Mouse (Mus musculus) brown adipose tissue, adult 24 weeks (tissue): Measurements from ENCODE around the gene Serp1. TPM values are rescaled to one million over a fixed set of nuclear protein-coding genes. Genes with fewer than 3 reads are reported as not detected.

ENCODE experiments used
- H3K27ac ChIP-seq: fragments of 200-500 bp; replicated peaks from 2 replicates; pipeline ENCODE4 v1.5.1; 2012; ENCODE audit warnings: low read depth, mild to moderate bottlenecking, low read length
- H3K4me1 ChIP-seq: fragments of 200-500 bp; 2 replicates; pipeline ENCODE4 v1.6.1; 2012; ENCODE audit warnings: low read length, mixed read lengths; ENCODE audit not compliant: control insufficient read depth, insufficient read depth, insufficient read length
- H3K4me3 ChIP-seq: fragments of 200-500 bp; 2 replicates; pipeline ENCODE4 v1.5.1; 2012; ENCODE audit warnings: low read depth, mild to moderate bottlenecking, low read length, moderate library complexity; ENCODE audit not compliant: insufficient read depth
- polyA plus RNA-seq: library from polyadenylated mRNA; stranded (reverse); fragments of >200 nt; gene quantifications from 2 replicates; pipeline ENCODE4 v1.2.4, GENCODE M21; 2012; ENCODE audit not compliant: missing spikeins, insufficient read depth, insufficient read length

Serp1 gene
- polyA plus RNA-seq, 1 experiment = 75.3 TPM

DNA sequence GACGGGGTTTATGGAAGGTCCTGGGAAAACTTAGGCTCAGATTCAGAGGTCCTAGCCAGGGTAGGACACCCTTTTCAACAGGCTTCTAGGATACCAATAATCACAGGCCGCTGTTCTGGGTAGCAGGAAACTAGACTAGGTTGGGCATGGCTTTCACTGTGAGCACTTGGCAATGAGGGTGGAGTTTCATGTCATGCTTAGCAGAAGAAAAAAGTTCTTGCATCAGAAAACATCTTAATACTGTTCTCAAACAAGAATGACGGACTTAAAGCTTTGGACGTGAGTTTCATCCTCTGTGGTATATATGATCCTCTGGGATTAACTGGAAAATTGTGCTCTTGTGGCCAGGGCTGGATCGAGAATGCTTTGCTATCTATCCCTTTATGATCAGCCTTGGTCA is 7.9 kb downstream of the Serp1 start:
- Histone ChIP-seq H3K4me3 (no peak overlapping the region), H3K27ac (no peak overlapping the region), H3K4me1 (no peaks in the 10 kb centered on the region)

DNA sequence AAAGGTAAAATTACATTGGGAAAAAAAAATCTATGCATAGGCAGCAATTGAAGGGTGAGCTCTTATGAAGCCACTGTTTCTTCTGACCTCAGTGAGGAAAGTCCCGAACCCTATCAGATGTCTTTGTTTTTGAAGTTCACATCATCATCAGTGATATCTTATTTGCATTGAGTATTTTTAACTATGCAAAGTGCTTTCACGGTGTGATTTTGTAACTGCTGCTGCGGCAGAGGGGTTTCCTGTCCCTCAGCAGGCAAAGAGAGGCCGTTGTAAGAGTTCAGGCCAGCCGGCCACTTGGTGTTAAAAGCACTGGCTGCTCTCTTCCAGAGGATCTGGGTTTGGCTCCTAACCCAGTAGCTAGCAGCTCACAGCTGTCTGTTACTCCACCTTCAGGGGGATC is 8.4 kb downstream of the Serp1 start:
- Histone ChIP-seq H3K4me3 (no peak overlapping the region), H3K27ac (no peak overlapping the region), H3K4me1 (no peaks in the 10 kb centered on the region)

GRCm38 (mm10) chr3:58516602-58516976 is 9.1 kb downstream of the Serp1 start:
- Histone ChIP-seq H3K27ac (no peak overlapping the region), H3K4me1 (no peaks in the 10 kb centered on the region), H3K4me3 (no peak overlapping the region)

DNA sequence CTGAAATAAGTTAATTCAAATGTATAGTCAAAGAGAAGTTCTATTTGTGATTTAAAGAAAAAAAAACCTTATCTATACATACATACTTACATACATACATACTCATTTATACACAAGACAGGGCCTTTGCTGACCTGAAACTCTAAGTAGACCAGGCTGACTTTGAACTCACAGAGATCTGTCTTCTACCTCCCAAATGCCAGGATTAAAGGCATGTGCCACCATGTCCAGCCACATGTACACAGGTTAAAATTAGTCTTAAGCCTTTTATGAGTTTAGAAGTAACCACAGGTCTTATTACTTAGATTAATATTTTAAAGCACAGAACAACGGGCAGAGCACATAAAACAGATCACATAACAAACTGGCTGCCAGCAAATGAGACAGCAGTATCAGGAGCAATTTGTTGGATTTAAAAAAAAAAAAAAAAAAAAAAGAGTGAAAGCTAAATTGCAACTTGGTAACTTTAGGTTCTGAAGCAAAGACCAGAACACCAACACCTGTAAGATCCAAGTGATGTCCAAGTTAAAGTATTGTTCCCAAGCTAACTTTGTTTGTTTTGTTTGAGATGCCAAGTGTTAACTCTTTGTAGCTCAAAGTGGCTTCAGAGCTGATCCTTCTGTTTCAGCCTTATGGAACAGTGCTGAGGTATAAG is 9.6 kb downstream of the Serp1 start:
- Histone ChIP-seq H3K4me1 (no peaks in the 10 kb centered on the region), H3K27ac (no peak overlapping the region), H3K4me3 (no peak overlapping the region)

DNA sequence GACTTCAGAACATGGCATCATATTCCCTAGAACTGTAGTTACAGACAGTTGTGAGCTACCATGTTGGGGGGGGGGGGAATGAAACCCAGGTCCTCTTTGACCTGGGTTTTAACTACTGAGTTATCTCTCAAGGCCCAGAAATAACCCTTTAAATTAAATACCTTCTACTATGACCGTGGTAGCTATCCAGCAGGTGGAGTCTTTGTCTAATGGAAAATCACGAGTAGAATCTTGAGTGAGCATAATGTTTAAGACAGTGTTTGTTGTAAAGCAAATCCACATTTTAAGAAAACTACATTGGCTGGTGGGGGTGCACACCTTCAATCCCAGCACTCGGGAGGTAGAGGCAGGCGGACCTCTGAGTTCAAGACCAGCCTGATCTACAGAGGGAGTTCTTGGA is 12.2 kb downstream of the Serp1 start:
- no peaks in the 10 kb centered on the region for H3K4me1 ChIP-seq
- no peak overlapping the region for H3K4me3 ChIP-seq
- no peak overlapping the region for H3K27ac ChIP-seq

DNA sequence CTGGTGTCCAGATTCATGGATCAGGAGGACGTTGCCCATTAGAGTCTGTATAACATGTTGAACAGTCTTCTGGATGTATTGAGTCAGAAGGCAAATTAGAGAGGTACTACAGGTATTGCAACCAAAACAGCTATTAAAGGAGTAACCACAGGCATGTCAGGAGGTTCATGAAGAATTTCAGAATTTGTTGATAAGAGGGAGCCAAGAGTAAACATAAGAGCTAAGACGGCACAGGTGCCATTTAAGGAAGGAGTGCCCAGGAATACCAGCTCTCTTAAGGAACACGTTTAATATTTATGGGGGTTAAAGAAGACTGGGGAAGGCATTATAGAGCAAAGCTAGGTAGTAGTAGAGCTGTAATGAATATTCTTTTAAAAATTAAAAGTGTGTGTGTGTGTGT is 13.0 kb downstream of the Serp1 start:
- no peak overlapping the region for H3K4me3 ChIP-seq
- no peaks in the 10 kb centered on the region for H3K4me1 ChIP-seq
- no peak overlapping the region for H3K27ac ChIP-seq

DNA sequence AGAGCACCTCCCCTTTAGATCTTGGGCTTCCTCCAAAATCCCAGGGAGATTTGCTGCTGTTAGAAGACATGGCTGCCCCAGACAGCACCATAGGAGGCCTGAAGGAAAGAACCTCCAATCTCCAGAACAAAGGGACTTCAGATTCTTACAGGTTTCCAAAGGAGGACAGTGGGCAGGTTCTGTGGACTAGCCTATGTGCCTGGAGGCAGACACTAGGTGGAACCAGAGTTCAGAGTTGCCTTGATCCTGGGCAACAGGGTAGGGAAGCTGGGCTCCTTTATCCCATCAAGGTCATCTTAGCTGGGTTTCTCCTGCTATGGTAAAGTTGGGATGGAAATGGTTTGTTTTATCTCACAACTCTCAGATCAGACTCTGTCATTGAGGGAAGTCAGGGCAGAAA is 14.1 kb downstream of the Serp1 start:
- no peak overlapping the region for H3K27ac ChIP-seq
- no peak overlapping the region for H3K4me3 ChIP-seq

GRCm38 (mm10) chr3:58508020-58508750 is 17.5 kb downstream of the Serp1 start:
- H3K4me3 ChIP-seq = no peak overlapping the region
- H3K27ac ChIP-seq = peak overlapping the region; percentile 10; the same call in 1 of the 2 replicates
- no peaks in the 10 kb centered on the region for H3K4me1 ChIP-seq

More for the DNA sequence above, 14.1 kb downstream of the Serp1 start:
- no peaks in the 10 kb centered on the region for H3K4me1 ChIP-seq

GRCm38 (mm10) chr3:58504676-58505075 is 21.0 kb downstream of the Serp1 start:
- H3K4me1 ChIP-seq = no peaks in the 10 kb centered on the region
- H3K27ac ChIP-seq = no peak overlapping the region
- no peak overlapping the region for H3K4me3 ChIP-seq

DNA sequence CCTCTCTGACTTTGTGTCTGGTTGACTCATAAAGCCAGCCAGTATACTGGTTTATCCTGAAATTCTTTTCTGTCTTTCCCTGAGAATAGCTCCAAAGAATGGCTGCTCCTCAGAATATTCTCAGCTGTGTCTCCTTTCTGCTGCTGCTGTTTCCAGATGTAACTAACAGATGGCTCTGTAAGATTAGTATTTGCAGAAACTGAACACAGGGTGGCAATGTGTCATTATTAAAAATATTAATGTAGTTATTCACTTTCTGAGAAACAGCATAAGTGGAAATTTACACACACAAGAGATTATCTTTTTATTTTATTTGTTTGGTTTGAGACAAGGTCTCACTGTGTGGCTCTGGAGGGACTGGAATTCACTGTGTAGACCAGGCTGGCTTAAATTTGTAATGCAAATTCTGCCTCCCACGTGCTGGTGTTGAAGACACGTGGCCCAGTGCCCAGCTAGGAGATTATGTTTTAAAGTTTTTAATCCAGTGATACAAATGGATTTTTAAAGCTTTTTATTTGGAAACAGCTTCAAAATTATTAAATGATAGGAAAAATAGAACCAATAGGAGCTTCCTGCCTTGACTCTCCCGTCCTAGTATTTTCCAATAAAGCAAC is 21.9 kb downstream of the Serp1 start:
- Histone ChIP-seq H3K27ac (no peak overlapping the region), H3K4me3 (no peak overlapping the region), H3K4me1 (no peaks in the 10 kb centered on the region)

DNA sequence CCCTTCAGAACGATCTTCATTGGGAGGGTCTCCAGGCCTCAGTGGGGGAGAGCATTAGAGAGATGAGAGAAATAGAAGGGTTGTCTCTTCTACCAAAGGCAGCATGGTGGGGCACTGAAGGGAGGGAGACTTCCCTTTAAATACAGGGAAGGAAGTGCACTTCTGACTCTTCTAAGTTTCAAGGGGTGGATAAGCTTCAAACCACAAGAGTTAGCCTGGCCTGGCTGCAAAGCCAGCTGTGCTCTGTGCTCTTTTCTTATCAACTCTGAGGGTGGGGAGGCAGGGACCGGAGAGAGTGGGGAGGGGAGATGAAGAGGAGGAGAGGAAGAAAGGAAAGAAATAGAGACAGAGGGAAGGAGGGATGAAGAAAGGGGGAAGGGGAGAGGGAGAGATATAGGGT is 23.7 kb downstream of the Serp1 start:
- H3K4me1 ChIP-seq = no peaks in the 10 kb centered on the region
- no peak overlapping the region for H3K4me3 ChIP-seq
- H3K27ac ChIP-seq = no peak overlapping the region

DNA sequence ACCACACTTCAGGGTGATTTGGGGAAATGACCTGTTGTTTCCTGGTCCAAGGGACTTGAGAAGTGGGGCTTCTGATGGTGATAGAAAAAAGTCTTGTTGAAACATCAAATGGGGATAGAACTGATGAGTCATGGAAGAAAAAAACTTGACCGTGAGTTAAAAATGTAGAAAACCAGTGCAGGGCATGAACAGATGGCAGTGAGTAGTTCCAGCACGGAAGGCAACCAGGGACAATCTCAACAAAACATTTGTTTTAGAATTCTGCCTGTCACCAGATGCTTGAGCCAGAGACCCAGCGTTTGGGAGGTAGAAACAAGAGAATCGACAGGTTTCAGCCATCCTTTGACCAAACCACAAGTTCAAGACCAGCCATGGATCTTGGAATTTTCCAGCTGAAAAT is 32.1 kb downstream of the Serp1 start:
- no peak overlapping the region for H3K4me3 ChIP-seq
- H3K27ac ChIP-seq = no peak overlapping the region
- no peaks in the 10 kb centered on the region for H3K4me1 ChIP-seq

- Histone ChIP-seq H3K4me1 (no peaks in the 10 kb centered on the region), H3K4me3 (no peak overlapping the region), H3K27ac (no peak overlapping the region)
These were observed 34.9 kb downstream of the Serp1 start for GRCm38 (mm10) chr3:58490787-58491186.

- no peaks in the 10 kb centered on the region for H3K4me1 ChIP-seq
- 0 out of 2 replicates have a peak overlapping the region, but pooled peaks have one; percentile 14 for H3K4me3 ChIP-seq
- no peak overlapping the region for H3K27ac ChIP-seq
These were observed 37.5 kb downstream of the Serp1 start for GRCm38 (mm10) chr3:58487999-58488775.

GRCm38 (mm10) chr3:58487121-58487520 is 38.6 kb downstream of the Serp1 start:
- Histone ChIP-seq H3K4me1 (no peaks in the 10 kb centered on the region), H3K4me3 (no peak overlapping the region), H3K27ac (no peak overlapping the region)
